Mouse (Mus musculus) cerebellum, adult 9-11 months (tissue): Measurements from ENCODE around the gene 9530002B09Rik.

Source experiments
- DNase-seq: peaks from one replicate; pipeline ENCODE4 v3.0.0; 2022

The 9530002B09Rik gene

DNA sequence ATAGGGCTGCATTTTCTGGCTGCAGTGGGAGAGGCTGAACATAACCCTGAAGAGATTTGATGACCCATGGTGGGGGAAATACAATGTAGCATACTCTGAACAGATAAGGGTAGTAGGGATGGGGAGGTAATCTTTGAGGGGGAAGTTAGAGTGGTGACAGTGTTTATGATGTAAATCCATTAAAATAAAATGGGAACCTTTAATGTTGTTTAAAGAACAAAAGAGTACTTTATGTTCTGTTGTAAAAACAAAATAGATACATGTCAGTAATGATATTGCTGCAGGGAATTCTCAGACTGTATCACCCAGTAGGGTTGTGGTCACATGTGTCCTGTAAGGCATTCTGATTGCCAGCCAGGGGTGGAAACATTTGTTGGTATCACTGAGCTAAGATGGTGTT is at the start of gene 9530002B09Rik:
Gene 9530002B09Rik (plus strand): TSS at position 301 of the 400 bp plus-strand sequence.
- DNase-seq = no peak
